Mouse (Mus musculus) small intestine, adult 2 months (tissue): Measurements from ENCODE around the gene Col4a2.

Experiments
- CTCF ChIP-seq: fragments of 200-500 bp; IDR thresholded peaks from 2 replicates; pipeline ENCODE4 v1.5.1; 2012; ENCODE audit warnings: low read depth, mild to moderate bottlenecking, control low read depth, inconsistent platforms, low read length, moderate library complexity, mixed read lengths; ENCODE audit not compliant: insufficient replicate concordance, insufficient read length; ENCODE audit errors: extremely low read depth
- POLR2A ChIP-seq: fragments of 200-500 bp; IDR thresholded peaks from 2 replicates; pipeline ENCODE4 v1.6.1; 2012; ENCODE audit warnings: low read depth, mild to moderate bottlenecking, control low read depth, inconsistent platforms, low read length, moderate library complexity

GRCm38 (mm10) chr8:11382059-11382810 lies 69.6 kb downstream of the Col4a2 start:
- TF ChIP-seq CTCF (no peak), POLR2A (no peak)
